Comparison of ENCODE assay signal across 12 mouse cellular contexts in genomic region chr15:86875721-86876309, GRCm38 (mm10).
A peak's percentile ranks its signal among the peaks of the same experiment; 100 is the strongest.
DNase-seq lines count a peak whose midpoint lies in the region; ATAC-seq and TF ChIP-seq lines count a peak whose summit lies in the region.
"Had no signal": no experiment of that assay in that cellular context is flagged by ENCODE, and none has a peak within 500 bp of the region (broad histone marks: within the 10 kb centered on the region; RNA-seq: fewer than 3 reads in every experiment).

No protein-coding gene starts in this region.

- peak overlapping the region; percentile 12; the same call in 1 of the 2 replicates for H3K4me2 ChIP-seq in liver, embryonic 12.5 days
- no peak overlapping the region for H3K4me2 ChIP-seq in liver, postnatal 0 days (ENCODE audit: low read depth, low read length)
- H3K4me2 ChIP-seq in embryonic facial prominence, embryonic 15.5 days (replicated peaks), result peak overlapping the region; percentile 17; the same call in 1 of the 2 replicates
- H3K4me2 ChIP-seq in limb, embryonic 12.5 days, result peak overlapping the region; percentile 44
- H3K4me2 ChIP-seq in stomach, embryonic 16.5 days (ENCODE audit: low read depth, low read length), result 0 out of 2 replicates have a peak overlapping the region, but pooled peaks have one; percentile 21
- H3K4me2 ChIP-seq: limb, embryonic 15.5 days had no signal

- no peak for TF ChIP-seq EP300 in liver, postnatal 0 days (IDR thresholded peaks at IDR 0.05; ENCODE audit: low read depth)

- no peak overlapping the region for H3K27ac ChIP-seq in liver, embryonic 12.5 days
- H3K27ac ChIP-seq in liver, postnatal 0 days (ENCODE audit: low read depth), result no peak overlapping the region
- no peak overlapping the region for H3K27ac ChIP-seq in embryonic facial prominence, embryonic 15.5 days (replicated peaks)
- no peak overlapping the region for H3K27ac ChIP-seq in limb, embryonic 12.5 days
- no peak overlapping the region for H3K27ac ChIP-seq in stomach, embryonic 16.5 days (ENCODE audit: low read length)
- H3K27ac ChIP-seq: limb, embryonic 15.5 days had no signal

- no peak for TF ChIP-seq CTCF in liver, postnatal 0 days (IDR thresholded peaks at IDR 0.05; ENCODE audit: low read depth)
- no peak for TF ChIP-seq CTCF in lung, adult 2 months (IDR thresholded peaks at IDR 0.05; ENCODE audit: insufficient read depth, low read length)

- no peaks in the 10 kb centered on the region for H3K4me1 ChIP-seq in liver, embryonic 12.5 days
- no peaks in the 10 kb centered on the region for H3K4me1 ChIP-seq in liver, postnatal 0 days (ENCODE audit: insufficient read depth)
- H3K4me1 ChIP-seq in embryonic facial prominence, embryonic 15.5 days, result no peaks in the 10 kb centered on the region
- H3K4me1 ChIP-seq in limb, embryonic 12.5 days (replicated peaks), result peaks cover 3% of the 10 kb centered on the region; the same call in 1 of the 2 replicates
- H3K4me1 ChIP-seq in stomach, embryonic 16.5 days (ENCODE audit: control insufficient read depth, insufficient read depth, low read length), result no peaks in the 10 kb centered on the region
- H3K4me1 ChIP-seq in lung, adult 2 months (ENCODE audit: control insufficient read depth, insufficient read depth, low read length), result no peaks in the 10 kb centered on the region
- H3K4me1 ChIP-seq: limb, embryonic 15.5 days had no signal

- 9% methylated on average over 7 of the region's 7 CpGs for WGBS in liver, embryonic 12.5 days (ENCODE audit: insufficient replicate concordance)
- WGBS in liver, postnatal 0 days (ENCODE audit: insufficient replicate concordance), result 20% methylated on average over 7 of the region's 7 CpGs
- WGBS in embryonic facial prominence, embryonic 15.5 days, result 13% methylated on average over 7 of the region's 7 CpGs
- WGBS in limb, embryonic 12.5 days, result 12% methylated on average over 7 of the region's 7 CpGs
- 13% methylated on average over 7 of the region's 7 CpGs for WGBS in stomach, embryonic 16.5 days
- WGBS in lung, adult 2 months, result 6% methylated on average over 7 of the region's 7 CpGs

- H3K4me3 ChIP-seq in liver, embryonic 12.5 days, result no peak overlapping the region
- no peak overlapping the region for H3K4me3 ChIP-seq in liver, postnatal 0 days (ENCODE audit: low read depth, low read length)
- no peak overlapping the region for H3K4me3 ChIP-seq in embryonic facial prominence, embryonic 15.5 days (replicated peaks)
- no peak overlapping the region; the same call in 1 of the 2 replicates for H3K4me3 ChIP-seq in limb, embryonic 12.5 days (replicated peaks)
- no peak overlapping the region for H3K4me3 ChIP-seq in stomach, embryonic 16.5 days (replicated peaks; ENCODE audit: low read length)
- H3K4me3 ChIP-seq in lung, adult 2 months (replicated peaks; ENCODE audit: extremely low read depth, low read depth, low read length), result no peak overlapping the region
- H3K4me3 ChIP-seq: limb, embryonic 15.5 days had no signal

- no peak overlapping the region for H3K9ac ChIP-seq in liver, embryonic 12.5 days
- H3K9ac ChIP-seq in liver, postnatal 0 days (replicated peaks), result no peak overlapping the region
- H3K9ac ChIP-seq in embryonic facial prominence, embryonic 15.5 days, result no peak overlapping the region
- no peak overlapping the region; the same call in 1 of the 2 replicates for H3K9ac ChIP-seq in limb, embryonic 12.5 days (replicated peaks)
- H3K9ac ChIP-seq in stomach, embryonic 16.5 days (ENCODE audit: low read length), result 0 out of 2 replicates have a peak overlapping the region, but pooled peaks have one; percentile 11
- H3K9ac ChIP-seq: limb, embryonic 15.5 days had no signal

- H3K36me3 ChIP-seq in liver, embryonic 12.5 days, result no peaks in the 10 kb centered on the region
- H3K36me3 ChIP-seq in liver, postnatal 0 days (replicated peaks; ENCODE audit: insufficient read depth, low read length), result no peaks in the 10 kb centered on the region
- H3K36me3 ChIP-seq in embryonic facial prominence, embryonic 15.5 days, result no peaks in the 10 kb centered on the region
- H3K36me3 ChIP-seq in limb, embryonic 12.5 days, result no peaks in the 10 kb centered on the region
- no peaks in the 10 kb centered on the region for H3K36me3 ChIP-seq in stomach, embryonic 16.5 days (ENCODE audit: control insufficient read depth, insufficient read depth, low read length)
- H3K36me3 ChIP-seq: limb, embryonic 15.5 days had no signal

- no peaks in the 10 kb centered on the region for H3K9me3 ChIP-seq in liver, embryonic 12.5 days (replicated peaks)
- no peaks in the 10 kb centered on the region for H3K9me3 ChIP-seq in liver, postnatal 0 days (ENCODE audit: low read length)
- H3K9me3 ChIP-seq in embryonic facial prominence, embryonic 15.5 days (replicated peaks), result no peaks in the 10 kb centered on the region
- H3K9me3 ChIP-seq in limb, embryonic 12.5 days, result no peaks in the 10 kb centered on the region
- H3K9me3 ChIP-seq in stomach, embryonic 16.5 days (replicated peaks; ENCODE audit: control insufficient read depth, low read length), result no peaks in the 10 kb centered on the region
- H3K9me3 ChIP-seq: limb, embryonic 15.5 days had no signal

- DNase-seq in liver, postnatal 0 days, result no peak
- no peak for DNase-seq in lung, adult 2 months
- DNase-seq in ovary, postnatal 36 days (ENCODE audit: low spot score), result no peak
- DNase-seq: adrenal gland, postnatal 14 days; cerebellum, postnatal 36 days; gastrocnemius, postnatal 36 days; kidney, postnatal 14 days had no signal

- ATAC-seq in liver, embryonic 12.5 days, result no peak
- ATAC-seq in liver, postnatal 0 days, result no peak
- ATAC-seq in embryonic facial prominence, embryonic 15.5 days (ENCODE audit: insufficient number of reproducible peaks, low FRiP score, low TSS enrichment, low read depth), result no peak
- ATAC-seq in limb, embryonic 12.5 days (ENCODE audit: insufficient number of reproducible peaks, insufficient read depth, low FRiP score, low TSS enrichment, low read depth), result no peak
- ATAC-seq in stomach, embryonic 16.5 days (ENCODE audit: insufficient read depth, low FRiP score), result no peak

- no peaks in the 10 kb centered on the region for H3K27me3 ChIP-seq in liver, embryonic 12.5 days (replicated peaks)
- H3K27me3 ChIP-seq in liver, postnatal 0 days (ENCODE audit: insufficient read depth, low read length), result no peaks in the 10 kb centered on the region
- no peaks in the 10 kb centered on the region for H3K27me3 ChIP-seq in embryonic facial prominence, embryonic 15.5 days
- H3K27me3 ChIP-seq in limb, embryonic 12.5 days, result no peaks in the 10 kb centered on the region
- H3K27me3 ChIP-seq in stomach, embryonic 16.5 days (ENCODE audit: control insufficient read depth, insufficient read depth, low read length), result no peaks in the 10 kb centered on the region
- H3K27me3 ChIP-seq: limb, embryonic 15.5 days had no signal

- no peak for TF ChIP-seq POLR2A in lung, adult 2 months (IDR thresholded peaks at IDR 0.05; ENCODE audit: borderline replicate concordance, extremely low read depth, low read depth, low read length)
